Mouse (Mus musculus) limb, embryonic 13.5 days (tissue): ENCODE data around the gene Gpr62. TPM values are rescaled to one million over a fixed set of nuclear protein-coding genes. Genes with fewer than 3 reads are reported as not detected.
A peak's percentile ranks its signal among the peaks of the same experiment; 100 is the strongest.

Experiments used
- ATAC-seq: fragments of 200-750 bp; cut with Nextera tagmentation; 2 replicates; pipeline ENCODE4 v1.8.0; 2017; ENCODE audit warnings: low read depth, moderate number of reproducible peaks, moderate TSS enrichment; ENCODE audit not compliant: low FRiP score
- H3K27ac ChIP-seq: fragments of 300-500 bp; sonication (generic); 2 replicates; pipeline ENCODE4 v1.5.1; 2015; ENCODE audit warnings: inconsistent platforms, mild to moderate bottlenecking, moderate library complexity
- H3K27me3 ChIP-seq: fragments of 300-500 bp; sonication (generic); 2 replicates; pipeline ENCODE4 v1.6.1; 2015; ENCODE audit warnings: mild to moderate bottlenecking, inconsistent platforms
- H3K36me3 ChIP-seq: fragments of 300-500 bp; sonication (generic); 2 replicates; pipeline ENCODE4 v1.6.1; 2015; ENCODE audit warnings: inconsistent platforms, mild to moderate bottlenecking, moderate library complexity
- H3K4me1 ChIP-seq: fragments of 300-500 bp; sonication (generic); 2 replicates; pipeline ENCODE4 v1.6.1; 2015; ENCODE audit warnings: inconsistent platforms
- H3K4me2 ChIP-seq: fragments of 300-500 bp; sonication (generic); replicated peaks from 2 replicates; pipeline ENCODE4 v1.6.1; 2015; ENCODE audit warnings: inconsistent platforms, mild to moderate bottlenecking, moderate library complexity
- H3K4me3 ChIP-seq: fragments of 300-500 bp; sonication (generic); 2 replicates; pipeline ENCODE4 v1.5.1; 2015; ENCODE audit warnings: moderate library complexity, mild to moderate bottlenecking, inconsistent platforms
- H3K9ac ChIP-seq: fragments of 300-500 bp; sonication (generic); 2 replicates; pipeline ENCODE4 v1.6.1; 2015; ENCODE audit warnings: mild to moderate bottlenecking, inconsistent platforms
- H3K9me3 ChIP-seq: fragments of 300-500 bp; sonication (generic); 2 replicates; pipeline ENCODE4 v1.6.1; 2016; ENCODE audit warnings: inconsistent platforms
- WGBS: fragments of 180-500 bp; shearing (Covaris S2); methylation state at CpG from one replicate; pipeline ENCODE4 v1.1.7; 2015; 5-methylcytosine and 5-hydroxymethylcytosine counted together
- polyA plus RNA-seq: library from polyadenylated mRNA; unstranded; fragments of >200 nt; fragmentation: Nextera tagmentation; extraction: Ambion mirVana; gene quantifications from 2 replicates; pipeline ENCODE4 v1.2.1, GENCODE M21; 2015

The Gpr62 gene
- polyA plus RNA-seq, 1 experiment from 2014 or later, result 0.57 TPM

DNA sequence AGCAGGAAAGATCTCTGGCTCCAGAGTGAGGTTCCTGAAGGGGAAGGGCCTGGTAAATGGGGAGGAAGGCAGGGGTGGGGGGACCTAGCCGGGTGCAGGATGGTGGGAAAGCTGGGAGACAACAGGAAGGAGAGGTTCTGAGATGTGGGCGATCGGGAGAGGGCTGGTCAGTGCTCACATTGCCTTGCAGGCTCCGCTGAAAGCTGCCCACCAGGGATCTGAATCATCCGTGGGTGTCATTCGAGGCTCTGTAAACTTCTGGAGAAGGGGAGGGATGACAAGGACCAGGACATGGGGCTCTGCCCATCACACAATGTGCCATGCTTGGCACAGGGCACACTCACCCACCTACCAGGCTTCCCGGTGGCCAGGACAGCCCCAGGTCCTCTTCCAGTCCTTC lies 32.3 kb downstream of the Gpr62 start:
- Histone ChIP-seq H3K4me2 (no peak overlapping the region), H3K36me3 (peaks cover 46% of the 10 kb centered on the region), H3K4me1 (peaks cover 30% of the 10 kb centered on the region), H3K4me3 (no peak overlapping the region), H3K9me3 (no peaks in the 10 kb centered on the region), H3K27me3 (no peaks in the 10 kb centered on the region), H3K27ac (no peak overlapping the region), H3K9ac (no peak overlapping the region)
- 76% methylated on average over 7 of the region's 7 CpGs for WGBS
- no peak for ATAC-seq

DNA sequence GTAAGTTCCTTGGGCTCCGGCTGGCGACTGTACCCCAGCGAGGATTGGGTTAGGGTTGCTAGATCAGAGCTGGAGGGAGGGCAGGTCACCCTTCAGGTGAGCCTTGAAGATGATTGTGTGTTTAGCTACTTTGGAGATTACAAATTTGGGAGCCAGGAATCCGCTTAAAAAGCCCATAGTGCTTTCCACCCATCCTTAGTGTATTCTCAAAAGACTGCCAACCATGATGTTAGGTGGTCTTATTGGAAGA lies 35.8 kb downstream of the Gpr62 start:
- 2% methylated on average over 4 of the region's 4 CpGs for WGBS
- no peaks in the 10 kb centered on the region for H3K27me3 ChIP-seq
- ATAC-seq, result no peak

DNA sequence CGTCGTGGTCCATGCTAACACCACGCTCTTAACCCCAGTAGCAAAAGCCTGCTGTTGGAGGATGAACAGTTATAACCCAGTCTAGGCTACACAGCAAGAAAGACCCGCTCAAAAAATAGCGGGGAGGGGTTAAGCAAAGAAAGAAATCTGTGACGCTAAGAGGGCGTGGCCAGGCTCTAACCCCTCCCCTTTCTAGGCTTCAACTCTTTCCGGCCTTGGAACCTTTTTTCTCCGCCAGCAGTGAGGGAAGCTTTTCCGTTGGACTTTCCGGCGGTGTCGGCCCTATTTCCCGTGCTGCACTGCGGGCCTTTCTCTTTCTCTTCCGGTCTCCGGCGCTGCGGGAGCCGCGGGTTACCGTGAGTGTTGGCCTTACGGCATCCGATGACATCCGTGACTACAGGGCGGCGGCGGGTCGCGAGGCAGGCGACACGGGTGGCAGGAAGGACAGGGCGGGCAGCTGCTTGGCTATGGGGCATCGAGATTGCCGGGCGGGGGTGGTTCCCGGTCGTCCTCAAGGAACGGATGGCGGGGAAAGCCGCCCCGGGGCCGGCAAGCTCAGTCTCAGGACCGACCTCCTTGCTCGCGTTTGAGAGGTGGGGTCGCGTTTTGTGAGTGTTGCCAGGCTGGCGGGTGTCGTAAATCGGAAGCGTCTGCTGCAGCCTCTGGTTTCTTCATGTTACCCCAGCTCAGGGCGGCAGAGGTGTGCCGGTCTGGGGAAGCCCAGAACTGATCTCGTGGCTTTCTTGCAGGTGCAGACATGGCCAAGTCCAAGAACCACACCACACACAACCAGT lies 36.3 kb downstream of the Gpr62 start, which contains the start of gene Rpl29:
Gene Rpl29 (plus strand): TSS at position 234 of the 794 bp plus-strand sequence.
- under 1% methylated on average over 55 of the region's 55 CpGs for WGBS
- H3K36me3 ChIP-seq, result peaks cover 38% of the 10 kb centered on the region
- ATAC-seq, result peak; percentile 94
- H3K9me3 ChIP-seq, result no peaks in the 10 kb centered on the region
- peak within 1 kb of the TSS; percentile 72 for H3K4me2 ChIP-seq
- H3K27ac ChIP-seq, result peak within 1 kb of the TSS; percentile 97
- no peaks in the 10 kb centered on the region for H3K27me3 ChIP-seq
- peak within 1 kb of the TSS; percentile 99 for H3K9ac ChIP-seq
- peak within 1 kb of the TSS; percentile 80 for H3K4me3 ChIP-seq
- peaks cover 12% of the 10 kb centered on the region for H3K4me1 ChIP-seq

More for the DNA sequence above, 35.8 kb downstream of the Gpr62 start:
- Histone ChIP-seq H3K27ac (peak overlapping the region; percentile 97), H3K36me3 (peaks cover 42% of the 10 kb centered on the region), H3K4me3 (peak overlapping the region; percentile 80), H3K4me1 (peaks cover 12% of the 10 kb centered on the region), H3K4me2 (peak overlapping the region; percentile 72), H3K9me3 (no peaks in the 10 kb centered on the region), H3K9ac (peak overlapping the region; percentile 99)

DNA sequence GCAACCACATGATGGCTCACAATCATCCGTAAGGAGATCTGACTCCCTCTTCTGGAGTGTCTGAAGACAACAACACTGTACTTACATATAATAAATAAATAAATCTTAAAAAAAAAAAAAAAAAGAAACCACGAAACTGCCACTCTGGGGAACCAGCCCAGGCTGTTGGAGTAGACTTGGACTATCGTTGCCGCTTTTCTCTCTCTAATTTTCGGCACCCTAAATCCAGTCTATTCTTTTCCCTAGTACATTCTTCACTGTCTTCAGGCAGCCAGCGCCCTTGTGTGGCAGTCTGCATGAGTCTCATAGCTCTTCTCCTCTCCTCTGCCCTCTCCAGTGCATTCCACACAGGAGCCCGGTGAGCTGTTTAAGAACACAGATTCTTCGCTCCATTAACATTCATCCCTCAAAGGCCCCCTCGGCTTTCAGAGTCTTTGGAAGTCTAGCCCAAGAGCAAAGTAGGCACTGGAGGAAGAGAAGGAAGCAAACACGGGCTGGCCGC lies 37.0 kb downstream of the Gpr62 start:
- ATAC-seq, result peak; percentile 76
- H3K27me3 ChIP-seq, result no peaks in the 10 kb centered on the region
- no peaks in the 10 kb centered on the region for H3K9me3 ChIP-seq
- peak overlapping the region; percentile 72 for H3K4me2 ChIP-seq
- peaks cover 12% of the 10 kb centered on the region for H3K4me1 ChIP-seq
- H3K27ac ChIP-seq, result peak overlapping the region; percentile 97
- H3K9ac ChIP-seq, result peak overlapping the region; percentile 68
- H3K4me3 ChIP-seq, result peak overlapping the region; percentile 80
- H3K36me3 ChIP-seq, result peaks cover 31% of the 10 kb centered on the region
- WGBS, result 20% methylated on average over 11 of the region's 11 CpGs

DNA sequence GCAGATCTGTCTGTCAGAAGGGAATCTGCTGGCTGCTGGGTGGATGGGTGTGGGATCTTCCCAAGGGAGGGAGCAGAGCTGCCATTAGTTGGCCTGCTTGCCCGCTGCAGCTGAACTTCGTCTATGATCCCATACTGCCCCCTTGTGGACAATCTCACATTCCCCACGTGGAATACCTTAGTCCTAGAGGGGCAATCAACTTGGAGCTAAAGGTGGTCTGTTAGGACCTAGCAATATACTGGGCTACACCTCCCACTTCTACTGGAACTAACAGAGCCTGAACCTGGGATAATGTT lies 43.9 kb downstream of the Gpr62 start:
- Histone ChIP-seq H3K36me3 (no peaks in the 10 kb centered on the region), H3K9me3 (no peaks in the 10 kb centered on the region), H3K4me1 (peaks cover 51% of the 10 kb centered on the region), H3K9ac (no peak overlapping the region), H3K4me3 (no peak overlapping the region), H3K4me2 (peak overlapping the region; percentile 53), H3K27me3 (no peaks in the 10 kb centered on the region), H3K27ac (0 out of 2 replicates have a peak overlapping the region, but pooled peaks have one; percentile 70)
- WGBS, result 1% methylated on average over 3 of the region's 3 CpGs
- ATAC-seq, result peak; percentile 68

GRCm38 (mm10) chr9:106421033-106421864 lies 44.5 kb downstream of the Gpr62 start:
- Histone ChIP-seq H3K27me3 (no peaks in the 10 kb centered on the region), H3K36me3 (no peaks in the 10 kb centered on the region), H3K4me3 (no peak overlapping the region), H3K4me2 (peak overlapping the region; percentile 53), H3K27ac (peak overlapping the region; percentile 70), H3K4me1 (peaks cover 53% of the 10 kb centered on the region), H3K9me3 (no peaks in the 10 kb centered on the region), H3K9ac (peak overlapping the region; percentile 40; the same call in 1 of the 2 replicates)
- 11% methylated on average over 18 of the region's 18 CpGs for WGBS
- ATAC-seq, result 0 out of 2 replicates have a peak, but pooled peaks have one; percentile 9

- peak overlapping the region; percentile 81; the same call in 1 of the 2 replicates for H3K27ac ChIP-seq
- peak; percentile 25; the same call in 1 of the 2 replicates for ATAC-seq
- H3K4me1 ChIP-seq, result peaks cover 53% of the 10 kb centered on the region
- 5% methylated on average over 2 of the region's 2 CpGs for WGBS
- H3K4me2 ChIP-seq, result peak overlapping the region; percentile 53
- H3K36me3 ChIP-seq, result no peaks in the 10 kb centered on the region
- H3K9ac ChIP-seq, result peak overlapping the region; percentile 40; the same call in 1 of the 2 replicates
- no peaks in the 10 kb centered on the region for H3K9me3 ChIP-seq
- no peak overlapping the region for H3K4me3 ChIP-seq
- H3K27me3 ChIP-seq, result no peaks in the 10 kb centered on the region
Observed at GRCm38 (mm10) chr9:106420608-106421007, 45.1 kb downstream of the Gpr62 start.

- 10% methylated on average over 29 of the region's 29 CpGs for WGBS
- peak overlapping the region; percentile 28 for H3K4me3 ChIP-seq
Observed at GRCm38 (mm10) chr9:106417841-106418625, 47.7 kb downstream of the Gpr62 start.

DNA sequence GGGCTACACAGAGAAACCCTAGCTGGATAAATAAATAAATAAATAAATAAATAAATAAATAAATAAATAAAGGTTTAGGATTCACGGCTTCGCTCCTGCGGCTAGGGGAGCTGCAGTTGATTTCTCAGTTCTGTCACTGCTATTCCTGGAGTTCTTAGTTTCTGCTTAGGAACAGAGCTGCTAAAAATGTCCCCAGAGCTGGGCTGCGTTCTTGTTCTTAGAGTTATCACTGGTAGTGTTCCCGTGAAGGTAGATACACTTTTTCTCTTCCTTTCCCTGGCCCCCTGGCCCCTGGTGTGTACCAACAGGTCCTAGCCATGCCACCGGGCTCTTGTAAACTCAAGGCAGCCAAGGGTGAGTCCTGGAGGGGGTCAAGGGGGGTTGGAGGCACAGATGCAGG lies 48.9 kb downstream of the Gpr62 start:
- no peak for ATAC-seq
- no peak overlapping the region for H3K4me2 ChIP-seq
- no peaks in the 10 kb centered on the region for H3K27me3 ChIP-seq
- H3K36me3 ChIP-seq, result no peaks in the 10 kb centered on the region
- 73% methylated on average over 6 of the region's 6 CpGs for WGBS
- H3K27ac ChIP-seq, result no peak overlapping the region; the same call in 1 of the 2 replicates
- no peak overlapping the region for H3K9ac ChIP-seq
- no peak overlapping the region for H3K4me3 ChIP-seq
- no peaks in the 10 kb centered on the region for H3K9me3 ChIP-seq
- H3K4me1 ChIP-seq, result peaks cover 52% of the 10 kb centered on the region

More at GRCm38 (mm10) chr9:106417841-106418625, 47.7 kb downstream of the Gpr62 start:
- Histone ChIP-seq H3K9me3 (no peaks in the 10 kb centered on the region), H3K27me3 (no peaks in the 10 kb centered on the region), H3K9ac (peak overlapping the region; percentile 62), H3K36me3 (no peaks in the 10 kb centered on the region), H3K4me1 (peaks cover 55% of the 10 kb centered on the region), H3K27ac (peak overlapping the region; percentile 80), H3K4me2 (peak overlapping the region; percentile 63)
- ATAC-seq, result peak; percentile 60
